Mouse (Mus musculus): ENCODE data around the gene Zfp935.
"Not testable (repeated sequence)": the region's sequence is repeated elsewhere in the genome, so short reads cannot be mapped to it uniquely, and the experiment has no call there.

Gene Zfp935

GRCm38 (mm10) chr13:62558189-62559110 lies at the start of gene Zfp935:
Gene Zfp935 (minus strand): TSS chr13:62558511.
- DNase-seq, result peak; percentile 79

GRCm38 (mm10) chr13:62571099-62571498 lies 12.8 kb upstream of the Zfp935 start, which contains the start of gene Zfp934:
Gene Zfp934 (minus strand): TSS chr13:62571199.
- not testable (repeated sequence) for DNase-seq

DNA sequence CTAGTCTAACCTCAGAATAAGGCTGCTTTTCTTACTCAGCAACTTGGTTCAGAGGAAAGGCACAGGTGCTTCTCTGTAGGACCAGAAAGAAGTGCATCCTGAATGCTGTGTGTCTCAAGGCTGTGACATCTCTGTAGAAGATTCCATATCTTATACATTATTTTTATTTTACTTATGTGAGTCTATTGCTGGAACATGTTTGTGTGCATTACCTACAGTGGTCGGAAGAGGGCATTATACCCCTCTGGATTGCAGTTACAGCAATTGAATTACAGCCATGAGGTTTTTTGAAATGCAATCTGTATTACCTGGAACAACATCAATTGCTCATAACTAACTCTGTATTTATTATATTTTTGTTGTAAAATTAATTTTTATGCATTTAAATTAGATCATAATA lies 3.4 kb upstream of the Zfp935 start:
- DNase-seq, result peak; percentile 29

DNA sequence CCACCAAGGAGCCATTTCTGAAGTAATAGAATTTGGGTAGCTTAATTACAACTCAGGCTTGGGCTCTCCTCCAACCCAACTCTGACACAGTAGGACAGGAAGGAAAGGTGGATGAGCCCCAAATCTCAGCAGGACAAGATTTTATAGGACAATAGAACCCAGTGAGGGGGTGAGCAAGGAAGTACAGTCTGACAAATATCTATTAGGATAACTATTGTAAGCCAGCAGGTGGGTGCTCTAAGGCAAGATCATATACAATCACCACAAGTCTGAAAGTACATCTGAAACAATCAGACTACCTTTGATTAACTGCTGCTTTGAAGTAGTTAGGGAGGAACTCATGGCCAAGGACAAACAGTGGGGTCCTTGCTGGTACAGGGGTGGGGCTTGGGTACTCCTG lies 28.2 kb downstream of the Zfp935 start:
- DNase-seq, result not testable (repeated sequence)

- DNase-seq, result not testable (repeated sequence)
Measured at GRCm38 (mm10) chr13:62510641-62511420, 47.5 kb downstream of the Zfp935 start.

DNA sequence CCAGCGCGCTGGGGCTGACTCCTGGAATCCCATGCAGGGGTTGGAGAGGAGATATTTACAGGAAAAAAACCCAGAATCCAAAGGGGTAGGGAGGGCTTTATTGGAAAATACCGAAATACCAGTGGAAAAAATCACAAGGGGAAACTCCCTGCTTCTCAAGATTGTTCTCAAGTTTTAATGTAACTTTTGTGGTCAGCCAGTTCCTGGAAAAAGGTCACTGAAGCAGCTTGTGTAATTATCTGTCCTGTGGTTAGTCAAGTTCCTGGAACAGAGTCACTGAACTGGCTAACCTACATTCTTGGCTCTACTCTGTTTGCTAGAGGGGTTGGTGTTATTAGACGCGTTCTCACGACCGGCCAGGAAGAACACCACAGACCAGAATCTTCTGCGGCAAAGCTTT lies 85.7 kb downstream of the Zfp935 start:
- not testable (repeated sequence) for DNase-seq

DNA sequence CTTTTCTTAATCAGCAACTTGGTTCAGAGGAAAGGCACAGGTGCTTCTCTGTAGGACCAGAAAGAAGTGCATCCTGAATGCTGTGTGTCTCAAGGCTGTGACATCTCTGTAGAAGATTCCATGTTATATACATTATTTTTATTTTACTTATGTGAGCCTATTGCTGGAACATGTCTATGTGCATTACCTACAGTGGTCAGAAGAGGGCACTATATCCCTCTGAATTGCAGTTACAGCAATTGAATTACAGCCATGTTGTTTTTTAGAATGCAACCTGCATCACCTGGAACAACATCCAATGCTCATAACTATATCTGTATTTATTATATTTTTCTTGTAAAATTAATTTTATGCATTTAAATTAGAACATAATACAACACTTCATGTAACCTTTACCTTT lies 88.4 kb downstream of the Zfp935 start:
- DNase-seq, result peak; percentile 35

- DNase-seq, result peak; percentile 90
Measured at GRCm38 (mm10) chr13:62466424-62467334, 91.6 kb downstream of the Zfp935 start, which contains the start of gene Gm49359. Gene Gm49359 (minus strand): TSS chr13:62466832.
